Mouse (Mus musculus): ENCODE results near the gene Eif4enif1. TPM values are rescaled to one million over a fixed set of nuclear protein-coding genes. Genes with fewer than 3 reads are reported as not detected.

Eif4enif1 gene
- total and polyA plus RNA-seq, 3 experiments, result 54.5 to 127 (median 60.8) TPM

DNA sequence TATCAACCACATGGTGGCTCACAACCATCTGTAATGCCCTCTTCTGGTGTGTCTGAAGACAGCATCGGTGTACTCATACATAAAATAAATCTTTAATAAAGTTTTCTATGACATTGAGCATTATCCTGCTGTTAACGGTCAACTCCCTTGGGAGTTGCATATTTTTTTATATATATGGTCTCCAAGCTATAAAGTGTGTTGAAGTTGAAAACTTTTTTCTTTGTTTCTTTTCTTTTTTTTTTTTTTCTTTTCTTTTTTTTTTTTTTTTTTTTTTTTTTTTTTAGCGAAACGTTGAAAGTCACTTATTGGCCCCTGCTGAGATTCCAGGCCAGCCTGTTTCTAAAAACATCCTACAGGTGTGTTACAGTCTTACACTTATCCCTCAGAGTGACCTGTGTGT, 31.5 kb downstream of the Eif4enif1 start:
- dilution Hi-C loops (cut with MboI; ENCODE audit: extremely low pct_ligation_motif_present, extremely low pct_unique_long_range_greater_than_20kb, low sequenced_read_pairs), result no loop called here
- DNase-seq (ENCODE audit: extremely low read depth), result no peak
- in situ Hi-C loops (cut with MboI; ENCODE audit: low pct_ligation_motif_present, low pct_unique_long_range_greater_than_20kb, low sequenced_read_pairs), result no loop called here
- Histone ChIP-seq H3K4me2 (ENCODE audit: insufficient read depth, low read depth, poor library complexity, severe bottlenecking) (no peak overlapping the region), H3K36me3 (replicated peaks in 1 of 2; ENCODE audit: control insufficient read depth in 1 of 2, insufficient read depth in 1 of 2, low read length in 1 of 2) (peaks cover 72 to 92% of the 10 kb centered on the region in 2 experiments), H3K9ac (ENCODE audit: insufficient read depth, low read depth) (no peak overlapping the region), H3K27ac (ENCODE audit: insufficient read depth, low read depth) (no peak overlapping the region), H3K9me3 (replicated peaks; ENCODE audit: low read length) (no peaks in the 10 kb centered on the region), H3K27me3 (replicated peaks) (no peaks in the 10 kb centered on the region), H3K4me1 (ENCODE audit: control insufficient read depth in 1 of 2, insufficient read depth in 2 of 2) (peaks cover 0 to 3% of the 10 kb centered on the region in 2 experiments; a peak in 1 of 4 replicates), H3K4me3 (replicated peaks in 1 of 3; ENCODE audit: low read depth in 2 of 3, low read length in 2 of 3, poor library complexity in 1 of 3) (no peak overlapping the region), H3K79me2 (replicated peaks; ENCODE audit: control insufficient read depth, extremely low read depth, insufficient read depth, poor library complexity, severe bottlenecking) (peaks cover 12% of the 10 kb centered on the region; the same call in 1 of the 2 replicates)
- TF ChIP-seq ZNF384 (IDR thresholded peaks at IDR 0.05; ENCODE audit: low read depth, low read length) (peak; percentile 57), UBTF (IDR thresholded peaks at IDR 0.05; ENCODE audit: low read depth, low read length) (no peak)

DNA sequence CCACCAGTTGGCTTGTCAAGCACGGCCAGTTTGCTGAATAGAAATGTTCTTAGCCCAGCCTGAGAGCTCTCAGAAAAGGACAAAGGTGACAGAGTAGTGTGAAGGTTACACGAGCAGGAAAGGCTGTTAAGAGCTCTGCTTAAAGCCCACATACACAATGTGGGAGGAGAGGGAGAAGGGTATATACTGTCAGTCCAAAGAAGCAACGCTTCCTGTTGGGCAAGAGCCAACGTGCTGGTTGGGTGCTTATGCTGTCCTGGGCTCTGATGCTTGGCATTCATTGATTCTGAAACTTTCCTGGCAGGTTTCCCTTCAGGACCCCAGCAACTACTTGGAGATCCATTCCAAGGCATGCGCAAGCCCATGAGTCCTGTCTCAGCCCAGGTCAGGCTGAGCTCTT, 33.1 kb downstream of the Eif4enif1 start:
- Histone ChIP-seq H3K9me3 (replicated peaks; ENCODE audit: low read length) (no peaks in the 10 kb centered on the region), H3K27me3 (replicated peaks) (no peaks in the 10 kb centered on the region), H3K9ac (ENCODE audit: insufficient read depth, low read depth) (no peak overlapping the region), H3K27ac (ENCODE audit: insufficient read depth, low read depth) (no peak overlapping the region), H3K4me3 (replicated peaks in 1 of 3; ENCODE audit: low read depth in 2 of 3, low read length in 2 of 3, poor library complexity in 1 of 3) (no peak overlapping the region), H3K36me3 (replicated peaks in 1 of 2; ENCODE audit: control insufficient read depth in 1 of 2, insufficient read depth in 1 of 2, low read length in 1 of 2) (peaks cover 70 to 91% of the 10 kb centered on the region in 2 experiments), H3K4me2 (ENCODE audit: insufficient read depth, low read depth, poor library complexity, severe bottlenecking) (no peak overlapping the region), H3K79me2 (replicated peaks; ENCODE audit: control insufficient read depth, extremely low read depth, insufficient read depth, poor library complexity, severe bottlenecking) (peaks cover 12% of the 10 kb centered on the region; the same call in 1 of the 2 replicates), H3K4me1 (ENCODE audit: control insufficient read depth in 1 of 2, insufficient read depth in 2 of 2) (peaks cover 0 to 3% of the 10 kb centered on the region in 2 experiments; a peak in 1 of 4 replicates)
- in situ Hi-C loops (cut with MboI; ENCODE audit: low pct_ligation_motif_present, low pct_unique_long_range_greater_than_20kb, low sequenced_read_pairs), result no loop called here
- dilution Hi-C loops (cut with MboI; ENCODE audit: extremely low pct_ligation_motif_present, extremely low pct_unique_long_range_greater_than_20kb, low sequenced_read_pairs), result no loop called here
- DNase-seq (ENCODE audit: extremely low read depth), result no peak
- TF ChIP-seq JUND (conservative IDR thresholded peaks at IDR 0.05; ENCODE audit: low read depth, low read length) (no peak), POLR2A (IDR thresholded peaks at IDR 0.05; ENCODE audit: low read depth, low read length) (peak; percentile 21; the same call in 1 of the 2 replicates)

DNA sequence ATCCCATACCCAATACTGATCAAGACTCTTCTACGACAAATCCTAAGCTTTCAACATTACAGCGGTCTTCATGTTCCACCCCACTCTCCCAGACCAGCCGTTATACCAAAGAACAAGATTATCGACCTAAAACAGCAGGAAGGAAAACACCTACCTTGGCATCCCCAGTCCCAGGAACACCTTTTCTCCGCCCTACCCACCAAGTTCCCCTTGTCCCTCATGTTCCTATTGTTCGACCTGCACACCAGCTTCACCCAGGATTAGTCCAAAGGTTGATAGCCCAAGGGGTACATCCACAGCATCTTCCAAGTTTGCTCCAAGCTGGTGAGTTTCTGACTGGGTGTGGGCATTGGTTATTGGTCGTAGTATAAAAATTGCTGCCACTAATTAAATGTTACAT, 40.2 kb downstream of the Eif4enif1 start:
- Histone ChIP-seq H3K79me2 (replicated peaks; ENCODE audit: control insufficient read depth, extremely low read depth, insufficient read depth, poor library complexity, severe bottlenecking) (no peaks in the 10 kb centered on the region), H3K27me3 (replicated peaks) (no peaks in the 10 kb centered on the region), H3K4me3 (replicated peaks in 1 of 3; ENCODE audit: low read depth in 2 of 3, low read length in 2 of 3, poor library complexity in 1 of 3) (no peak overlapping the region), H3K36me3 (replicated peaks in 1 of 2; ENCODE audit: control insufficient read depth in 1 of 2, insufficient read depth in 1 of 2, low read length in 1 of 2) (peaks cover 78 to 95% of the 10 kb centered on the region in 2 experiments), H3K4me1 (ENCODE audit: control insufficient read depth in 1 of 2, insufficient read depth in 2 of 2) (no peaks in the 10 kb centered on the region), H3K9me3 (replicated peaks; ENCODE audit: low read length) (peaks cover 6% of the 10 kb centered on the region), H3K27ac (ENCODE audit: insufficient read depth, low read depth) (no peak overlapping the region), H3K4me2 (ENCODE audit: insufficient read depth, low read depth, poor library complexity, severe bottlenecking) (no peak overlapping the region), H3K9ac (ENCODE audit: insufficient read depth, low read depth) (no peak overlapping the region)
- in situ Hi-C loops (cut with MboI; ENCODE audit: low pct_ligation_motif_present, low pct_unique_long_range_greater_than_20kb, low sequenced_read_pairs) (no loop called here), dilution Hi-C loops (cut with MboI; ENCODE audit: extremely low pct_ligation_motif_present, extremely low pct_unique_long_range_greater_than_20kb, low sequenced_read_pairs) (no loop called here)
- no peak for TF ChIP-seq POLR2AphosphoS2 (IDR thresholded peaks at IDR 0.05; ENCODE audit: low read depth, low read length)
- TF ChIP-seq JUN (IDR thresholded peaks at IDR 0.05; ENCODE audit: insufficient read depth, low read depth, low read length), result no peak
- no peak for TF ChIP-seq USF1 (IDR thresholded peaks at IDR 0.05; ENCODE audit: low read depth, low read length)
- TF ChIP-seq HCFC1 (IDR thresholded peaks at IDR 0.05; ENCODE audit: low read depth, low read length), result no peak
- TF ChIP-seq NELFE (IDR thresholded peaks at IDR 0.05; ENCODE audit: low read depth, low read length), result no peak
- TF ChIP-seq TBP (conservative IDR thresholded peaks at IDR 0.05; ENCODE audit: low read depth, low read length), result no peak
- TF ChIP-seq TCF12 (IDR thresholded peaks at IDR 0.05; ENCODE audit: low read depth, low read length), result no peak
- DNase-seq (ENCODE audit: extremely low read depth), result no peak

Measured in CH12.LX (cell line).